Mouse (Mus musculus) thymus, adult 2 months (tissue): ENCODE results near the gene Cltb.

Experiments
- CTCF ChIP-seq: fragments of 200-500 bp; IDR thresholded peaks from 2 replicates; pipeline ENCODE4 v1.5.1; 2012; ENCODE audit warnings: mild to moderate bottlenecking, control low read depth, low read length, moderate library complexity, borderline replicate concordance; ENCODE audit not compliant: control insufficient read depth, poor library complexity, insufficient read depth; ENCODE audit errors: extremely low read depth
- POLR2A ChIP-seq: fragments of 200-500 bp; IDR thresholded peaks from 2 replicates; pipeline ENCODE4 v1.6.1; 2012; ENCODE audit warnings: mild to moderate bottlenecking, low read length, control low read depth, moderate library complexity; ENCODE audit not compliant: control insufficient read depth, poor library complexity, insufficient read depth; ENCODE audit errors: extremely low read depth

DNA sequence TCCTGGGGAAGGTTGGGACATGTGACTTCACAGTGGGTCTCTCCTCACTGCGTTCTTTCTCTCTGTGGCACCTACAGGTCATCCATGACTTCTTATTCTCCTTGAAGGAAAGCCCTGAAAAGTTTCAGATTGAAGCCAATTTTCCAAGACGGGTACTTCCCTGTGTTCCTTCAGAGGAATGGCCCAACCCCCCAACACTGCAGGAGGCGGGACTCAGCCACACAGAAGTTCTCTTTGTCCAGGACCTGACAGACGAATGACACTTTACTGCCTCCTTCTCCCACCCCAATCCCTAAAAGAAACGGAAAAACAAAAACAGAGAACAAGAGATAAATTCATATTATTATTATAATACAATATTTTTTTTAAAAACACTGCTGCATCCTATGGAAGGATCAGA, 49.7 kb upstream of the Cltb start:
- TF ChIP-seq CTCF (no peak), POLR2A (no peak)
